Mouse (Mus musculus) hindbrain, embryonic 14.5 days (tissue): ENCODE results near the gene Prr36. TPM values are rescaled to one million over a fixed set of nuclear protein-coding genes. Genes with fewer than 3 reads are reported as not detected.

ENCODE experiments used
- ATAC-seq: fragments of 200-750 bp; cut with Nextera tagmentation; 2 replicates; pipeline ENCODE4 v1.8.0; 2017; ENCODE audit warnings: moderate number of reproducible peaks, mild to moderate bottlenecking, moderate TSS enrichment, moderate library complexity; ENCODE audit not compliant: low FRiP score
- DNase-seq: peaks from one replicate; pipeline ENCODE4 v3.0.0-alpha.2; 2015; ENCODE audit warnings: low spot score
- H3K27ac ChIP-seq: fragments of 300-500 bp; sonication (generic); 2 replicates; pipeline ENCODE4 v1.5.1; 2014; ENCODE audit warnings: mild to moderate bottlenecking, moderate library complexity
- H3K27me3 ChIP-seq: fragments of 300-500 bp; sonication (generic); 2 replicates; pipeline ENCODE4 v1.6.1; 2014; ENCODE audit warnings: mild to moderate bottlenecking, low read length, mixed read lengths; ENCODE audit not compliant: control insufficient read depth, insufficient read depth
- H3K36me3 ChIP-seq: fragments of 300-500 bp; sonication (generic); replicated peaks from 2 replicates; pipeline ENCODE4 v1.6.1; 2014; ENCODE audit not compliant: control insufficient read depth, insufficient read depth
- H3K4me1 ChIP-seq: fragments of 300-500 bp; sonication (generic); replicated peaks from 2 replicates; pipeline ENCODE4 v1.6.1; 2014; ENCODE audit warnings: antibody characterized with exemption, low read length, mixed read lengths; ENCODE audit not compliant: control insufficient read depth, insufficient read depth
- H3K4me2 ChIP-seq: fragments of 300-500 bp; sonication (generic); replicated peaks from 2 replicates; pipeline ENCODE4 v1.6.1; 2014; ENCODE audit warnings: mild to moderate bottlenecking, moderate library complexity
- H3K4me3 ChIP-seq: fragments of 300-500 bp; sonication (generic); replicated peaks from 2 replicates; pipeline ENCODE4 v1.5.1; 2014; ENCODE audit warnings: mild to moderate bottlenecking, low read length
- H3K9ac ChIP-seq: fragments of 300-500 bp; sonication (generic); 2 replicates; pipeline ENCODE4 v1.6.1; 2014
- H3K9me3 ChIP-seq: fragments of 300-500 bp; sonication (generic); 2 replicates; pipeline ENCODE4 v1.6.1; 2016; ENCODE audit warnings: low read length; ENCODE audit not compliant: control insufficient read depth
- WGBS: fragments of 180-500 bp; shearing (Covaris S2); extraction: QIAGEN DNeasy Blood & Tissue Kit; methylation state at CpG from one replicate; pipeline ENCODE4 v1.1.7; 2014; 5-methylcytosine and 5-hydroxymethylcytosine counted together
- polyA plus RNA-seq: library from polyadenylated mRNA; unstranded; fragments of >200 nt; fragmentation: Nextera tagmentation; extraction: Ambion mirVana; gene quantifications from 2 replicates; pipeline ENCODE4 v1.2.1, GENCODE M21; 2014

Prr36 gene
- polyA plus RNA-seq, 1 experiment from 2014 or later, result 58.8 TPM

DNA sequence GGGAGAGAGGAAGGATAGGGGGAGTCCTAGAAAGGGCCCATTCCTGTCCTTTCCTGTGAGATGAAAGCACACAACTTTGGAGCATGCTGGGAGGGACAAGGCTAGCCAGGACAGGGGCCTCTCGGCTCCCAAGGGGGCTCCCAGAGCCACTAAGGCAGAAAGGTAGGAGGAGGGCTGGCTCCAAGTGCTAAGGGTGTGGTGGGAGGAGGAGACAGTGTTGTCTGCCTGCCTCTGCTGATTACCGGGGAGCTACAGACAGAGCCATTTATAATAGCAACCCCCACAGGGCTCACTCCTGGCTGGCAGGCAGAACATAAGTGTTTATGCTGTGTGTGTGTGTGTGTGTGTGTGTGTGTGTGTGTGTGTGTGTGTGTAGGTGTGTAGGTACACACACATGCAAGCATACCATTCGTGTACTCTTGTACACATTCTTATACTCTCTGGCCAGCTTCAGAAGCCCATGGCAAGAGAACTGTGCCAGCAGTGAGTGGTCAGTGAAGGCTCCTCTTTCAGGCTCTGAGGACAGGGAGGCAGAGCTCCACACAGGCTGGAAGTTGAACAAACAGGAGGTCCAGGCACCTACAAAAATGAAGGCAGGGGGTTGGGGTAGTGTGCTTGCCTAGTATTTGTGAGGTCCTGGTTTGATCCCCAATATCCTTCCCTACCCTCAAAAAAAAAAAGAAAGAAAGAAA lies 28.1 kb downstream of the Prr36 start:
- no peak for ATAC-seq
- whole genome bisulfite sequencing, result 39% methylated on average over 3 of the region's 3 CpGs
- H3K4me2 ChIP-seq, result no peak overlapping the region
- no peak overlapping the region for H3K27ac ChIP-seq
- H3K4me1 ChIP-seq, result peaks cover 12% of the 10 kb centered on the region
- H3K27me3 ChIP-seq, result no peaks in the 10 kb centered on the region
- no peak for DNase-seq
- H3K36me3 ChIP-seq, result peaks cover 72% of the 10 kb centered on the region
- H3K9ac ChIP-seq, result no peak overlapping the region
- H3K9me3 ChIP-seq, result no peaks in the 10 kb centered on the region
- no peak overlapping the region for H3K4me3 ChIP-seq

DNA sequence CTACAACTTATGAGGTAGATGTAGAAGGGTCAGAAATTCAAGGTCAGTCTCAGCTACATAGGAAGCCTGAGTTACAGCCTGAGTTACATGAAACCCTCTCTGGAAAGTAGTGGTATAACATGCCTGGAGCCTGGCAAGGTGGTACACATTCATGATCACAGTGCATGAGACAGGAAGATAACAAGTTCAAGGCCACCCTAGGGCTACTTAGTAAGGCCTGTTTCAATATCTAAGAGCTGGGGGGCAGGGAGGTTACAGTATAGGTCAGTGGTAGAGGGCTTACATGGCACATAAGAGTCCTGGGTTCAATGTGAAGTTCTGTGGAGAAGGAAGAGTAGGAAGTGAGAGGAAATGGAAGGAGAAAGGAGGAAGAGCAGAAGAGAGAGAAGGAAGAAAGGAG lies 28.7 kb downstream of the Prr36 start:
- H3K4me2 ChIP-seq, result no peak overlapping the region
- peaks cover 72% of the 10 kb centered on the region for H3K36me3 ChIP-seq
- H3K27ac ChIP-seq, result no peak overlapping the region
- H3K4me1 ChIP-seq, result peaks cover 12% of the 10 kb centered on the region
- no peak for ATAC-seq
- no peaks in the 10 kb centered on the region for H3K27me3 ChIP-seq
- H3K9me3 ChIP-seq, result no peaks in the 10 kb centered on the region
- no peak overlapping the region for H3K9ac ChIP-seq
- no peak overlapping the region for H3K4me3 ChIP-seq
- DNase-seq, result no peak

DNA sequence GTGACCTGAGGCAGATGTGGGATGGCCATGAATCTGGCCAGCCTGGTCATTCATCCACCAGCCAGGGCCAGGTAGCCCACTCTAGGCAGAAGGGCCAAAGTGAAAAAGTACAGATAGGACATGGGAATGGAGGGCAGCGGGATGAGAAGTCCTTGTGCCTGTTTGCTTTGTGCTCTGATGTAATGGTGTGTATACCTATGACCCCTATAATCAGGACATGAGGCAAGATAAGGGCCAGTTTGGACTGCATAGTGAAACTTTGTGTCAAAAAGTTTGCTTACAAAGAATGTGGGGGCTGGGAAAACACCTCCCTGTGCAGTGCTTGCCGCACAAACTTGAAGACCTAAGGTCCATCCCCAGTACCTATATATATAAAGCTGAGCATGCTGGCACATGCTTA lies 31.1 kb downstream of the Prr36 start:
- WGBS, result 95% methylated on average over 2 of the region's 2 CpGs
- H3K4me3 ChIP-seq, result no peak overlapping the region
- H3K27ac ChIP-seq, result no peak overlapping the region
- no peak for ATAC-seq
- no peaks in the 10 kb centered on the region for H3K9me3 ChIP-seq
- H3K9ac ChIP-seq, result no peak overlapping the region
- peaks cover 71% of the 10 kb centered on the region for H3K36me3 ChIP-seq
- H3K27me3 ChIP-seq, result no peaks in the 10 kb centered on the region
- H3K4me1 ChIP-seq, result no peaks in the 10 kb centered on the region
- DNase-seq, result no peak
- H3K4me2 ChIP-seq, result no peak overlapping the region

DNA sequence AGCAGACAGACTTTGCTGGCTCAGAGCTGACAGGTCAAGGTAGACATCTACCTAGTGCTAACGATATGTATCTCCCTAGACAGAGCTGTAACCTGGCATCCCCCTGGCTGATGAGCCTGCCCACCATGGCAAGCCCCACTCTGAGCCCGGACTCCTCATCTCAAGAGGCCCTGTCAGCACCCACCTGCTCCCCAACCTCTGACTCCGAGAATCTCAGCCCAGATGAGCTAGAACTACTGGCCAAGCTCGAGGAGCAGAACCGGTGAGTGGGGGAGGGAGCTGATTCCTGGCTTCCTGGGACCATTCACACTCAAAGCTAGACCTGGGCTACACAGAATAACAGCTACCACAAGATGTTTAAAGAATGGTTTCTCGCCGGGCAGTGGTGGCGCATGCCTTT lies 33.9 kb downstream of the Prr36 start:
- H3K27me3 ChIP-seq, result no peaks in the 10 kb centered on the region
- no peak overlapping the region for H3K27ac ChIP-seq
- no peak for ATAC-seq
- 87% methylated on average over 8 of the region's 8 CpGs for WGBS
- H3K9ac ChIP-seq, result no peak overlapping the region
- no peaks in the 10 kb centered on the region for H3K4me1 ChIP-seq
- H3K9me3 ChIP-seq, result no peaks in the 10 kb centered on the region
- no peak overlapping the region for H3K4me2 ChIP-seq
- peaks cover 68% of the 10 kb centered on the region for H3K36me3 ChIP-seq
- DNase-seq, result no peak
- no peak overlapping the region for H3K4me3 ChIP-seq

DNA sequence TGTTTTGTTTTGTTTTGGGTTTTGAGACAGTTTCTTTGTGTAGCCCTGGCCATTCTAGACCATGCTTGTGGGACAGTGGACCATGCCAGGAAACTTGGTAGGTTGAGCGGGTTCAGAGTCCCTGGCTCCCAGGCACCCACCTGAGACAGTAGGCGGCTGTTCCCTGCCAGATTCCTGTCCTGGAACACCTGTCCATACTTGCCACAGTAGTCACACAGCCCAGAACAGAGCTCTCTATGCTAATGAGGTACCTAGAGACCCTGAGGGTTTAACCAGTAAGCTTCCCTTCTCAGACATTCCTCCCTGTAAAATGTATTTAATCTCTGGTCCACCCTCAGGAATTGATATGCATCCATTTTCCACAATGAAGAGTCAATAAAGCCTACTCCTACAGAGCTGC lies 43.2 kb downstream of the Prr36 start:
- Histone ChIP-seq H3K4me2 (no peak overlapping the region), H3K4me3 (no peak overlapping the region), H3K27ac (no peak overlapping the region), H3K36me3 (peaks cover 27% of the 10 kb centered on the region), H3K27me3 (no peaks in the 10 kb centered on the region), H3K9ac (no peak overlapping the region), H3K9me3 (no peaks in the 10 kb centered on the region), H3K4me1 (peaks cover 17% of the 10 kb centered on the region)
- 72% methylated on average over 2 of the region's 2 CpGs for WGBS
- no peak for DNase-seq
- ATAC-seq, result no peak

DNA sequence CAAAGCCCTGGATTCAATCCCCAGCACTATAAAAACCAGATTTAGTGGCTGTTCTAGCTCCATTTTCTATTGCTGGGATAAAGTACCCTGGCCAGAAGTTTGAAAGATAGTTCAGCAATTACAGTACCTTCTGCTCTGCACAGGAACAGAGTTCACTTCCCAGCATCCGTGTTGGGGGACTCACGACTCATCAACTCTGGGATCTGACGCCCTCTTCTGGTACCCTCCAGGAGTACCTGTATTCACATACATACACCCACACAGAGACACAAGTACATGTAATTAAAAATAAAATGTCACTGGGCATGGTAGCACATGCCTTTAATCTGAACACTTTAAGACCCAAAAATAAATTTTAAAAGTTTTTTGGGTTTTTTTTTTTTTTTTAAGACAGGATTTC lies 44.8 kb downstream of the Prr36 start:
- Histone ChIP-seq H3K36me3 (peaks cover 16% of the 10 kb centered on the region), H3K9ac (no peak overlapping the region), H3K27ac (no peak overlapping the region), H3K4me2 (no peak overlapping the region), H3K9me3 (no peaks in the 10 kb centered on the region), H3K4me1 (peaks cover 32% of the 10 kb centered on the region), H3K4me3 (no peak overlapping the region), H3K27me3 (no peaks in the 10 kb centered on the region)
- no peak for ATAC-seq
- DNase-seq, result no peak
- 76% methylated on average over 3 of the region's 3 CpGs for WGBS

DNA sequence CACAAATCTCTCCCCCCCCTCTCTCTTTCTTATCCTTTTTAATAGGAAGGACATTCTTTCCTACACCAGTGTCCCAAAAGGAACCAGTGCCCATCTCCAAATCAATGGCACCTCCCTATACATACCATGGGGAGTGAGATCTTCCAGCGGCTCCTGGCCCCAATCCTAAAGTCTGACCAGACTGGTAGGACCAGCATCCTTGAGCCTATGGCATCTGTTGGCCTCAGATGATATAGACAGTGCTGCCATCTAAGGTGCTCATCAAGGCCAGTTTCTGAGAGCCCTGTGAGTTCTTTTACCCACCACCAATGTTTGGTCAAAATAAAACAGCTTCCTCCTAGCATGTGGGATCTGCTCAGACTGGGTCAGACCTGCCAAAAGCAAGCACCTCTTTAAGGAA lies 49.3 kb downstream of the Prr36 start:
- ATAC-seq, result no peak
- no peak for DNase-seq
- Histone ChIP-seq H3K27me3 (no peaks in the 10 kb centered on the region), H3K9me3 (no peaks in the 10 kb centered on the region), H3K4me3 (peak overlapping the region; percentile 93), H3K4me1 (peaks cover 37% of the 10 kb centered on the region), H3K36me3 (peaks cover 6% of the 10 kb centered on the region), H3K27ac (no peak overlapping the region), H3K4me2 (peak overlapping the region; percentile 61), H3K9ac (0 out of 2 replicates have a peak overlapping the region, but pooled peaks have one; percentile 97)
- WGBS, result 96% methylated on average over 1 of the region's 1 CpGs

DNA sequence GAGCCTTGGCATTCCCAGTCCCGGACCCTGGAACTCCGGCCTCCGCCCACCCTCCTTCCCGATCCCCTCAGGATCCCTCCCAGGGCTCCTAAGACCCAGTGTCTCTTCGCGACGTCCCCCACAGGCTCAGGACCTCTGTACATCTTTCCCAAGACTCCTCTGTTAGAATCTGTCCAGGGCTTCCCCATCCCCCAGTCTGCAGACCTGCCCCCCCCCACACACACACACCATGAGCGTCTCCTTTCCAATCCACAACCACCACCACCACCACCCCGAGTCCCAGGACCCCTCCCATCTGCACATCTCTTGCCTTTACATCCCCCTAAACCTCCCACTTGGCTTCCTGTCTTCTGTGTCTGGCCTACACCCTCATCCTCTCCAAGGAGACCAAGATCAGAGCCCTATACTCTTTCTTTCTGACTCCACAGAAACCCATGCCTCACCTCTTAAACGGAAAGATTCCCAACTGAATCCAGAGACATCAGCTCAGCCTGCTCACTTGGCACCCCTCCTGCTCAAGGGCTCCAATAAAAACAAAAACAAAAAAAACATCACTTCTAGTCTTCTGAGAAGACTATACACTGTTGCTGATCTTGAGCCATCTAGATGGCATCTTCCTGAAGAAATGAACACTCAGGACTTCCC lies 50.3 kb downstream of the Prr36 start:
- DNase-seq, result peak; percentile 24
- no peak for ATAC-seq
- H3K27me3 ChIP-seq, result no peaks in the 10 kb centered on the region
- peaks cover 6% of the 10 kb centered on the region for H3K36me3 ChIP-seq
- H3K9me3 ChIP-seq, result no peaks in the 10 kb centered on the region
- peak overlapping the region; percentile 97 for H3K9ac ChIP-seq
- WGBS, result 7% methylated on average over 10 of the region's 10 CpGs
- peak overlapping the region; percentile 93 for H3K4me3 ChIP-seq
- H3K4me2 ChIP-seq, result peak overlapping the region; percentile 61
- peak overlapping the region; percentile 81; the same call in 1 of the 2 replicates for H3K27ac ChIP-seq
- peaks cover 37% of the 10 kb centered on the region for H3K4me1 ChIP-seq

DNA sequence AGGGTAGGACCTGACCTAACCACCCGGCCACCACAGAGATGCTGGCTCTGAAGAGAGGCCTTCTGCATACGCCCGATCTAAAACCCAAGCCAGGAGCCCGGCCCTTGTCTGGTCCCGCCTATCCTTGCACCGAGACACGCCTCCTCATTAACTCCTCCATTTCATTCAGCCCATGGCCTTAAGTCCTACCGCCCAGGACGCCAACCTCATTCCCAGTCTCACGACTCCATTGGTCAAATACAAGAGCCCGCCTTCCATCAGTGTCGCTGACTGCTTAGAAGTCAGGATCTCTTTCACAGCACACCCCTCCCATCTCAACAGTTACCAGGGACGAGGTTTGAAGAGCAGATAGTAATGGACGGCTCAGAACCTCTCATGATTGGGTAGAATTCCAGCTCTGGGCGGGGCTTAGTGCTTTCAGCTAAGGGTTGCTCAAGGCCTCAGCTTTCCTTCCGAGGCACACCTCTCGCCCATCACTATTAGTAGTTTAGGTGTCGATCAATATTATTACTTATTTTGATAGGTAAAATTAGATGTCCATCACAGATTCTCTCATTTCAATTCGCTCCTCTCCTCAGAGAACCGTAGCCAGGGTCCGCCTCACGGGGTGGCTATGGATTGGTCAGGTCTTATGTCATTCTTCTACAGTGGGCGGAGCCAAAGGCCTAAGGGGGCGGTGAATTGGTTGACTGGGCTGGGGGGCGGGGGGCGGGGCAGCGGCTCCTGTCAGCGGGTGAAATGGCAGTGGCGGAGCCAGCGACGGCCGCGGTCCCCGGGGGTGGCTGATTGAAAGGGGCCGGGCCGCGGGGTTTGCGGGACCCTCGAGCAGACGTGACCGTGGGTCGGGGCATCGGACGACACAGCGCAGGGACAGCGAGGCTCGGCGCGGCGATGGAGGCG lies 51.2 kb downstream of the Prr36 start, which contains the start of gene Evi5l:
Gene Evi5l, plus strand, starts transcription at position 716 of the 900 bp plus-strand sequence.
- WGBS, result under 1% methylated on average over 51 of the region's 51 CpGs
- Histone ChIP-seq H3K4me3 (peak within 1 kb of the TSS; percentile 93), H3K9me3 (no peaks in the 10 kb centered on the region), H3K27ac (peak within 1 kb of the TSS; percentile 89), H3K9ac (peak within 1 kb of the TSS; percentile 97), H3K4me1 (peaks cover 37% of the 10 kb centered on the region), H3K27me3 (no peaks in the 10 kb centered on the region), H3K36me3 (no peaks in the 10 kb centered on the region; the same call in 1 of the 2 replicates), H3K4me2 (peak within 1 kb of the TSS; percentile 61)
- ATAC-seq (peak; percentile 98), DNase-seq (peak; percentile 99)
